Mouse (Mus musculus) ZHBTc4 (cell line): ENCODE data around the gene Mars.
"Not testable (repeated sequence)": the region's sequence is repeated elsewhere in the genome, so short reads cannot be mapped to it uniquely, and the experiment has no call there.

Experiments
- DNase-seq: peaks from one replicate; pipeline ENCODE4 v3.0.0-alpha.2; 2011; ENCODE audit warnings: low read depth, low spot score

Gene Mars

DNA sequence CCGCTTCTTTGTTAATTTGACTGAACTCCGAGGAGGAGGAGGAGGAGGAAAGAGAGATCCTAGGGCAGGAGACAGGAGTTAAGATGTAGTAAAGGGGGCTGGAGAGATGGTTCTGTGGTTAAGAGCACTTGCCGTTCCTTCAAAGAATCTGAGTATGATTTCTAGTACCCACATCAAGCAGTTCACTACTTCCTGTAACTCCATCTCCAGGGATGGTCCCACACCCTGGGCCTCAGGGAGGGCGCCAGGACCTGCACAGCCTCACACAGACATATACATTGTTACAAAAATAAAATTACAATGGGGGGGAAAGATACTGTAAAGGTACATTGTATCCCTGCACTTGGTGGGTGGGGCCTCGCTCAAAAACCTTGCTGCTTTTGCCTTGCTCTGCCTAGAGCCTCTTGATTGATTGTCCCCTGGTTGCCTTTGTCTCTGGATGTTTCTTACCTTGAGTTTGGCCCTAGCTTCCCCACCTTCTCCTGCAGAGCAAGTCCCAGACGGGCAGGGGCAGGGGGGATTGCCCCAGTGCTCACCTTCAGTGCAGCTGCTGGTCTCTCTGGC is 26.0 kb upstream of the Mars start:
- no peak for DNase-seq

GRCm38 (mm10) chr10:127336952-127337351 is 25.4 kb upstream of the Mars start:
- DNase-seq = peak; percentile 46

- no peak for DNase-seq
Measured at GRCm38 (mm10) chr10:127335271-127335670, 23.7 kb upstream of the Mars start.

DNA sequence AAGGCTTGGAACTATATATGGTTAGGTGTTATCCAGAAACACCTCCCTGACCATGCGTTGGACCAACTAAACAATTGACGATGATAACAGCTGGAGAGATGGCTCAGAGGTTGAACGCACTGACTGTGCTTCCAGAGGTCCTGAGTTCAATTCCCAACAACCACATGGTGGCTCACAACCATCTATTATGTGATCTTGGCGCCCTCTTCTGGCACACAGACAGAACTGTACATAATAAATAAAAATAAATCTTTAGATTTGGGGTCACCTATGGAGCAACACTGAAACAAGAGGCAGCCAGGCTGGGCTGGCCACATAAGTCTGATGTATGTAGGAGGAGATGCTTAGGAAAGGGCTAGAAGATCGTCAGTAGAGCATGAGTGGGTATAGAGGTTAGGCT is 21.6 kb upstream of the Mars start:
- DNase-seq = peak; percentile 76

DNA sequence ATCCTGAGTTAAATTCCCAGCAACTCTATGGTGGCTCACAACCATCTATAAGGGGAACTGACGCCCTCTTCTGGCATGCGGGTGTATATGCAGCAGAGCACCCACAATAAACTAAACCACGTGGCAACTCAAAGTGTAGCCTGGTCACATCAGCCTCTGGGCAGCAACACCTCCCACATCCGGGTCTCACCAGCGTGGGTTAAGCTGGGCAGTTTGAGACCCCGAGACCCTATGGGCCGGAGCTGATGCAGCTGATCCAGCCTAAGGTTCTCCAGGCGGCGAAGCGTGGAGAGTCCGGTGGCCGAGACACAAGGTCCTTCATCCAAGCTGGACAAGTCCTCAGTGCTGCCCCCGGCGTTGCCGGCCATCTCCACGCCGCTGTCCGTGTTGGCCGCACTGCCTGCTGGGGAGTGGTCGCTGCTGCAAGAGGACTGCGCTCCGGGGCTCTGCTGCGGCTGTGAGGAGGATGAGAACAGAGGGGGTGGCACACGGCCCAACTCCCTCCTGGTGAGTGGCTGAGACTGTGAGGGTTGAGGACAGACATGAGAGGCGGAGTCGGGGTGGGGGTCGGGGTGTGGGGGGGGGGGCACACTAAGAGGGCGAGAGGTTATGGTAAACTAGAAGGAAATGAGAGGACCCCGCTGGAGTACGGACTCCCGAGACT is 20.8 kb upstream of the Mars start:
- peak; percentile 89 for DNase-seq

GRCm38 (mm10) chr10:127330212-127330611 is 18.6 kb upstream of the Mars start:
- DNase-seq = no peak

DNA sequence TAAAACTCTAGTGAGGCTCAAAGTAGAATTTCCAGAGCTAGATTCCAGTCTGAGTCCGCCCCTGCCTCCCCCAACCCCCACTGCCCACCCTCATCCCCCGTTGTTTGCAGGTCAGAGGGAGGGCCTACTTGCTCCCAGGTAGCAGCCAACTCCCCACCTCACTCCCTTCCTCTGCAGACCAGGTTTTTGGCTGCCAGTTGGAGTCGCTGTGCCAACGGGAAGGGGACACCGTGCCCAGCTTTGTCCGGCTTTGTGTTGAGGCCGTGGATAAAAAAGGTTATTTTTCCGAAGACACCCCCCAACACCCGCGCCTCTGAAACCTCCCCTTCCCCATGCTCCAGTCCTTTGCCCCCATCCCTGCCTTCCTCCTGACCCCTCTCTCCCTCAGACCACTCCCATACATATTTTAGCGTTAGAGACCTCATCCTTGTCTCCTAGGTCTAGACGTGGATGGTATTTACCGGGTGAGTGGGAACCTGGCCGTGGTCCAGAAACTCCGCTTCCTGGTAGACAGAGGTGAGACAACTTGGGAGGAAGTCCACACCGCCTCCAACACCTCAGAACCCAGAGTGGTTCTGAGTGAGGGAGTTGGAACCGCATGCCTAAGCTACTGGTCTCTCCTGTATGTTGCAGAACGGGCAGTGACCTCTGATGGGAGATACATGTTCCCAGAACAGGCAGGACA is 16.0 kb upstream of the Mars start:
- DNase-seq = no peak

- no peak for DNase-seq
Measured at GRCm38 (mm10) chr10:127326828-127327227, 15.2 kb upstream of the Mars start.

DNA sequence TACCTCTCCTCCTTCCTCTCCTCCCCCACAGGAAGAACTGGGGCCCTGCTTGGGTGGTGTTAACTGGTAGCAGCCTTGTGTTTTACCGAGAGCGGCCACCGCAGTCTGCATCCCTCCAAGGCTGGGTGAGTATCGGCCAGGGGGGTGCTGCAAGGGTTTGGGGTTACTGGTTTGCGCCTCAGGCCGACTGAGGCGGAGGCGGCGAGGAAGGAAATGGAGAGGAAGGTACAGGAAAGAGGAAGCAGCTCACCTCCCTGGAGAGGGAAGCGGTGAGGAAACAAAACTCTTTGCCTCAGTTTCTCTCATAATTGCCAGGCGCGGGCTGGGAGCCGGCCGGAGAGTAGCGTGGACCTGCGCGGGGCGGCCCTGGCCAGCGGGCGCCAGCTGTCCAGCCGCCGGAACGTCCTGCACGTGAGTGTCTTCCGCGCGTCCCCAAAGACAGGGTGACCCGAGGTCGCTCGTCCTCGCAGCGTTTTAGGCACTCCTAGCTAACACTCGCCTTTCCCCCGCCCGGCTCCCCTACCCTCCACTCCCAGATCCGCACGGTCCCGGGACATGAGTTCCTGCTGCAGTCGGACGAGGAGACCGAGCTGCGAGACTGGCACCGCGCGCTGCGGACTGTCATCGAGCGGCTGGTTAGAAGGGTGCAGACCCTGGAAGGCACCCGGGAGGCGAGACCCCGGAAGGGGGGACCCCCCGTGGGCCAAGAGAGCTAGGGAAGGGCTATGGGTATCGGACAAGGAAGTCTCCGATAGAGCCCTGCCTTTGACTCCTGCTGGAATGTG is 14.6 kb upstream of the Mars start:
- DNase-seq = peak; percentile 38

DNA sequence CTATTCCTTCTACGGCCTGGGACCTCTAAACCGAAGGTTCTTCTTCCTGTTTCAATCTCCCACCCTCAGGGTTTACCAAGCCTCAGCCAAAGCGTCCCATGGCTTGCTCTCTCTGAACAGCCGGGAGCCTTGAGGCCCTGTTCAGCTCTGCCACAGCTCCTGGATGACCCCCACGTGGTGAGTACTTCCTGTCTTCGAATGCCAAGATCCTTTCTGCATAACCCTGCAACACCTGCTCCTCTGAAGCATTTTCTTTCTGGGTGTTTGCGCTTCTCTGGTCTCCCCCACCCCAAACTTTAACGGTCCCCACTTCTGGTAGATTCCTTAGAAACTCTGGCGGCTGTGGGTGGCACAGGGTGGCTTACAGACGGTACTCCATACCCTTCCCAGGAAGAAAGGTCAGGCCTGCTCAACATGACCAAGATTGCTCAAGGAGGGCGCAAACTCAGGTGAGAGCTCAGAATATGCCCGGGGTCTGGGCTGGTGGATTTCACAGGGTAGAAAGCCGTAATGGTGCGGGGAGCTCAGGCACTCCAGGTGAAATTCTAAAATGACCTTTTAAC is 13.9 kb upstream of the Mars start:
- no peak for DNase-seq

- peak; percentile 89 for DNase-seq
Measured at GRCm38 (mm10) chr10:127324495-127324894, 12.9 kb upstream of the Mars start.

- peak; percentile 57 for DNase-seq
Measured at GRCm38 (mm10) chr10:127323131-127323855, 11.7 kb upstream of the Mars start.

DNA sequence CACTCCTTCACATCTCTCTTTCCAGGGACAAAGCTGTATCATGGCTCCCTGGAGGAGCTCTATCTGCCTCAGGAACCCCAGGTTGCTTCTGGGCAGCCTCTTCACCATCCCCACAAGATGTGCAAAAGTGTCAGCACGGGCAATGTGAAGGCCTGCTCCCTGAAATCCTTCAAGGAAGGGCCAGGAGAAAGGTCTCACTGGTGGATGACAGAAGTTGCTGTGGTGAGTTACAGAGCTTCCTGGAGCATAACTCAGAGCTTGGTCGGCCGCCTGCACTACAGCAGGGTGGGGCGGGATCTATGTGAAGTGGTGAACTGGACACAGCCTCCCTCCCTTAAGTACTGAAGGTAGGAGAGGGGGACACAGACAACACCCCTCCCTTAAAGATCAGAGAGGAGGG is 11.1 kb upstream of the Mars start:
- DNase-seq = peak; percentile 46

DNA sequence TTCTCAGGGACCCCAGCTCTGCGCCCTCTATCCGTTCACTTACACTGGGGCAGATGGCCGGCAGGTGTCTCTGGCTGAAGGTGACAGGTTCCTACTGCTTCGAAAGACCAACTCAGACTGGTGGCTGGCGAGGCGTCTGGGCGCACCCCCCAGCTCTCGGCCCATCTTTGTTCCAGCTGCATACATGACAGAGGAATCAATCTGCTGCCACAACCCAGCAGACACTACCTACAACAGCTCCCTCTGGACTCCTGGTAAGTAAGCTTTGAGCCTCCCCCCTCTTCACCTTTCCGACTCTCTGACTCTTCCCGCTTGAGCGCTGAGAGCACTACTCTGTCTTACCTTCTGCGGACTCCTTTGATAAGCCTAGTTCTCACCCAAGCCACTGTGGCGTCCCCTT is 10.6 kb upstream of the Mars start:
- peak; percentile 76 for DNase-seq

GRCm38 (mm10) chr10:127321621-127322020 is 10.0 kb upstream of the Mars start, which contains the start of gene Arhgap9:
Gene Arhgap9, plus strand, starts transcription at chr10:127321964.
- DNase-seq = no peak

- DNase-seq = no peak
Measured at GRCm38 (mm10) chr10:127319969-127320368, 8.4 kb upstream of the Mars start.

DNA sequence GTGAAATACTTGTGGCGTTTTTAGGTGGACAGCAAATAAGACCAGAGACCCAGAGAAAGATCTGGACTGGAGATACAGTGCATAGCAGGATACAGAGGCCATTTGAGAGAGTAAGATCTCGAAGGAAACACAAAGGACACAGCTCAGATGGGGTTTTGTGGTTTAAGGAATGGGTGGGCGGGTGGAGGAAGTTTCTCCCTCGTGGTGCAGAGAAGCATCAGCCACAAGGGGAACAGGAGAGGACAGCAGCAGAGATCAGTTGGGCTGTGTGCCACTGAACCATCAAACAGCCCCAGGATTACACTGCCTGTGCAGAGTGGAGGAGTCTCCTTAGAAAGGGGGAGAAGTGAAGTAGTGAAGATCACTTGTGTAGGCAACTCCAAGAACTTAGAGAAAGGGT is 6.4 kb upstream of the Mars start:
- DNase-seq = no peak

GRCm38 (mm10) chr10:127317277-127317676 is 5.7 kb upstream of the Mars start:
- DNase-seq = no peak

- not testable (repeated sequence) for DNase-seq
Measured at GRCm38 (mm10) chr10:127314950-127315349, 3.4 kb upstream of the Mars start.

- not testable (repeated sequence) for DNase-seq
Measured at GRCm38 (mm10) chr10:127313516-127313915, 1.9 kb upstream of the Mars start.

- no peak for DNase-seq
Measured at GRCm38 (mm10) chr10:127312858-127313257, 1.3 kb upstream of the Mars start.
